In the genomic region with DNA sequence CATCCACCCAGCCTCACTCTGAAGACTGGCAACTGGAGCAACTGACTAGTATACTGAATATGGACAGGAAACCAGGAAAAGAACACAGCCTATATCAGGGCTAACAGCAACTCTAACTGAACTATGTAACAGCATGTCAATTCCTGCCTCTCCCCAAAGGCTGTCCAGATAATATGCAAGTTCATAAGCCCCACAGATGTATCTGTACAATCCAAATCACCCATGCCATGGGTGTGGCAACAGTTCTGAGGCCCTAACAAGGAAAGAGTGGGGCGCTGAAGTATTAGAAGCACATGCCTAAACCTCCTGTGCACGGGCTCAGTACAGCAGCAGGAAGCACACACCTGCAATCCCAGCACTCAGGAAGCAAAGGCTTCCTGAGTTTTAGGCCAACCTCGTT, we compare ENCODE assay signal across 20 mouse cellular contexts. TPM values are rescaled to one million over a fixed set of nuclear protein-coding genes. Genes with fewer than 3 reads are reported as not detected.
"Had no signal": no experiment of that assay in that cellular context is flagged by ENCODE, and none has a peak within 500 bp of the region (broad histone marks: within the 10 kb centered on the region; RNA-seq: fewer than 3 reads in every experiment).

No protein-coding gene starts in this region.

- H3K9ac ChIP-seq: limb, embryonic 15.5 days; lung, embryonic 14.5 days; midbrain, embryonic 12.5 days; neural tube, embryonic 15.5 days had no signal

- H3K4me3 ChIP-seq: limb, embryonic 15.5 days; megakaryocyte, embryonic 14.5 days; midbrain, embryonic 12.5 days; myocyte; neural tube, embryonic 15.5 days had no signal

- H3K27ac ChIP-seq: limb, embryonic 15.5 days; midbrain, embryonic 12.5 days; neural tube, embryonic 15.5 days had no signal

- H3K4me1 ChIP-seq: limb, embryonic 15.5 days; midbrain, embryonic 12.5 days; neural tube, embryonic 15.5 days had no signal

- H3K27me3 ChIP-seq: limb, embryonic 15.5 days; megakaryocyte, embryonic 14.5 days; midbrain, embryonic 12.5 days; neural tube, embryonic 15.5 days had no signal

- H3K4me2 ChIP-seq: limb, embryonic 15.5 days; lung, embryonic 14.5 days; midbrain, embryonic 12.5 days; neural tube, embryonic 15.5 days had no signal

- H3K9me3 ChIP-seq: limb, embryonic 15.5 days; megakaryocyte, embryonic 14.5 days; midbrain, embryonic 12.5 days; neural tube, embryonic 15.5 days had no signal

- DNase-seq: kidney, adult 18-20 months; lung, postnatal 4 days; right cerebral cortex, adult 18-20 months; right cerebral cortex, postnatal 25 days had no signal

- ATAC-seq: inflammation-experienced regulatory T-cells, adult 6 months had no signal

RNA-seq across cellular contexts. Expression of a gene that starts 10.2 kb away (rescaled TPM):
- total RNA-seq: layer of hippocampus, postnatal 14 days; left cerebral cortex, adult 18-20 months; left cerebral cortex, postnatal 25 days had no signal
- polyA plus RNA-seq: inflammation-experienced regulatory T-cells, adult 6 months; kidney, embryonic 14.5 days; limb, embryonic 11.5 days; limb, embryonic 15.5 days; lung, embryonic 14.5 days; midbrain, embryonic 12.5 days; neural tube, embryonic 11.5 days; neural tube, embryonic 15.5 days; small intestine, adult 2 months; thymus, adult 2 months had no signal

RNA-seq across cellular contexts. Expression of a gene that starts 31.9 kb away (rescaled TPM):
- total RNA-seq: layer of hippocampus, adult 8-10 months had no signal
- polyA plus RNA-seq: limb, embryonic 11.5 days; lung, embryonic 14.5 days; midbrain, embryonic 12.5 days; neural tube, embryonic 11.5 days; neural tube, embryonic 15.5 days; small intestine, adult 2 months; thymus, adult 2 months had no signal
